Mouse (Mus musculus): ENCODE measurements around the gene Anapc11. TPM values are rescaled to one million over a fixed set of nuclear protein-coding genes. Genes with fewer than 3 reads are reported as not detected.
A peak's percentile ranks its signal among the peaks of the same experiment; 100 is the strongest.

The Anapc11 gene
- polyA plus RNA-seq, 1 experiment = 254 TPM

DNA sequence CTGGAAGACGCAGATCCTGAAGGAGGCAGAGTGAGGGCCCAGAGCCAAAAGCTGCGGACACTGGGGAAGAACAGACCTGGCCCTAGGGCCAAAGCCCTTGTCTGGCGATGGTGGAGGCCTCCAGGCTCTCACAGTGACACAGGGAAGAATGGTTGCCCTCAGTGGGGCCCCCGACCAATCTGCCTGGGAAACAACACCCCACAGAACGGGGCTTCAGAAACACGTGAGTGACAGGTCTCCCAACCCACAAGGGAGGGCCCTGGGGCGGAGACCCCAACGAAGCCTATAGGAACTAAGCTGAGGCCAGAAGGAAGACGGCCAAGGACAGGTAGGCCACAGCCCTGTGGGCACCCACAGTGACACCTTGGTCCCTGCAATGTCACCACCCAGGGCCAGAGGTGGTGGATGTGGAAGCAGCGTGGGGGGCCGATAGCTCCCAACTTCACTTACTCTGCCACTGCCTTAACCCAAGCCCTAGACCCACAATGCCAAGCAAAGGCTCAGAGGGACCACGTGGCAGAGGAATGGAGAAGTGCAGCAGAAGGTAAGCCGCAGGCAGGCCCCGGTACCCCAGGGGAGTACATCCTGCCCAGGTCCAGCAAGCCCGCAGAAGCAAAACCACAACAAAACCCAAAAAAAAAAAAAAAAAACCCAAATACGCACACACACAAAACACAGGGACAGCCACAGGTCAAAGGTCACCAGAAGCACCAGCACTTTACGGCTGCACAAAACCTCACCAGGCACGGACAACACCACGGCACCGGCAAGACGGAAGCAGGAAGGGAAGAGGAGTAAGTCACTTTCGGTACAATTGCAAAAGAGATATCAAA, 29.5 kb downstream of the Anapc11 start:
- Histone ChIP-seq H3K4me3 (ENCODE audit: insufficient read depth, poor library complexity, severe bottlenecking) (no peak overlapping the region), H3K36me3 (ENCODE audit: control insufficient read depth, insufficient read depth) (peaks cover 47% of the 10 kb centered on the region)
- TF ChIP-seq MAX (IDR thresholded peaks at IDR 0.05) (no peak), FOSL1 (IDR thresholded peaks at IDR 0.05; ENCODE audit: insufficient read depth, low read length, poor library complexity, severe bottlenecking) (no peak), CTCF (IDR thresholded peaks at IDR 0.05; ENCODE audit: control insufficient read depth, insufficient read depth, insufficient read length) (no peak), CEBPB (IDR thresholded peaks at IDR 0.05; ENCODE audit: low read depth) (no peak), MYOD1 (IDR thresholded peaks at IDR 0.05; ENCODE audit: control insufficient read depth, insufficient read length, low read depth) (no peak), USF1 (IDR thresholded peaks at IDR 0.05; ENCODE audit: low read depth) (no peak), MYOG (IDR thresholded peaks at IDR 0.05; ENCODE audit: control insufficient read depth, extremely low read depth, insufficient read length) (no peak)

DNA sequence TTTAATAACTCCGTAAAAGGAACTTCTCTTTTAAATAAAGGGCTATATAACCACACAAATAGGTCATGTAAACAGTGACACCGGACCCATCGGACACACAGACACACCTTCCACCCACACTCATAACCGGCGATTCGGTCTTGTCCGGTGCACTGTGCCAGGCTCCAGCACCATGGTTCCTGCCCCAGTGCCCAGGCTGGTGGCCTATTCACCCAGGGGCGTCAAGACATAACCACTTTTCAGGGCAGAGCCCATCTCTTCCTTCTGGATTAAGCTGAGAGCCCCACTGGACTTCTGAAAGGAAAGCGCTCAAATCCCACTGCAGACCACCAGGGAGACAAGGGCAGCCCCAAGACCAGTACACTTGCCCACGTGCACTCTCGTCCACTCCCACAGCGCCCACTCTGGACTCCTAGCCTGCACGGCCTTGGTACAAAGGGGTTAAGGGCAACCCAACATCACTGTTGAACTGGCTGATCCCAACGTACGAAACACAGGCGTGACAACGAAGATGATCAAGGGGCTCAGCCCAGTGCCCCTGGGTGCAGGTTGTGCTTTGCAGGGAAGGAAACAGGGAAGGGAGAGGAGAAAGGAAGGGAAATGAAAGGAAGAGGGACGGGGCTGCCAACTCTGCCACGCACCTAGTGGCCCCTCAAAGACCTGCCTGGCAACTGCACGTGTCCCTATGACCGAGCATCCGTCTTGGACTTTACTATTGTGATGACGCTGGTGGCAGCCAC, 30.6 kb downstream of the Anapc11 start:
- no peak for TF ChIP-seq MAX (IDR thresholded peaks at IDR 0.05)
- no peak for TF ChIP-seq MYOG (IDR thresholded peaks at IDR 0.05; ENCODE audit: control insufficient read depth, extremely low read depth, insufficient read length)
- no peak for TF ChIP-seq CEBPB (IDR thresholded peaks at IDR 0.05; ENCODE audit: low read depth)
- TF ChIP-seq USF1 (IDR thresholded peaks at IDR 0.05; ENCODE audit: low read depth) = no peak
- Histone ChIP-seq H3K27me3 (ENCODE audit: control insufficient read depth, insufficient read depth, insufficient read length) (no peaks in the 10 kb centered on the region), H3K79me3 (ENCODE audit: low read depth) (peaks cover 76% of the 10 kb centered on the region), H3K4me3 (ENCODE audit: insufficient read depth, poor library complexity, severe bottlenecking) (no peak overlapping the region), H3K79me2 (ENCODE audit: control insufficient read depth, insufficient read depth) (peaks cover 95% of the 10 kb centered on the region), H3K36me3 (ENCODE audit: control insufficient read depth, insufficient read depth) (peaks cover 36% of the 10 kb centered on the region), H3ac (ENCODE audit: control insufficient read depth, insufficient read length, low read depth) (no peak overlapping the region)

More for the DNA sequence above, 29.5 kb downstream of the Anapc11 start:
- no peak overlapping the region for H3ac ChIP-seq (ENCODE audit: control insufficient read depth, insufficient read length, low read depth)
- H3K79me2 ChIP-seq (ENCODE audit: control insufficient read depth, insufficient read depth) = peaks cover 100% of the 10 kb centered on the region
- peaks cover 83% of the 10 kb centered on the region for H3K79me3 ChIP-seq (ENCODE audit: low read depth)
- H3K27me3 ChIP-seq (ENCODE audit: control insufficient read depth, insufficient read depth, insufficient read length) = no peaks in the 10 kb centered on the region

DNA sequence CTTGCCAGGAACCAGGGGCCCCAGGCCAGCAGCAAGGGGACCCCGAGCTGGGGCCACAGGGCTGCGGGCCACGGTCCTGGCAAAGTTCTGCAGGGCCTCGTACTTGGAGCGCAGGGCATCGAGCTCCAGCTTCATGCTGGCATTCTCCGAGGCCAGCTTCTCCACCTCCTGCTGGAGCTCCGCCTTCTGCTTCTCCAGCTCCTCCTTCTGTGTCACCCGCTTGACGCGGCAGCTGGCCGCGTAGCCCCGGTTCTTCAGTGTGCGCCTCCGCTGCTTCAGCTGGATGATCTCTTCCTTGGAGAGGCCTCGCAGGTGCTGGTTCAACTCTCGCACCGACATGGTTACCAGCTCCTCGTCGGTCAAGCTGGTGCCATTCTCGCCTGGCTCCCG, 31.1 kb downstream of the Anapc11 start:
- Histone ChIP-seq H3K4me3 (ENCODE audit: insufficient read depth, poor library complexity, severe bottlenecking) (no peak overlapping the region), H3ac (ENCODE audit: control insufficient read depth, insufficient read length, low read depth) (no peak overlapping the region), H3K27me3 (ENCODE audit: control insufficient read depth, insufficient read depth, insufficient read length) (no peaks in the 10 kb centered on the region), H3K36me3 (ENCODE audit: control insufficient read depth, insufficient read depth) (peaks cover 35% of the 10 kb centered on the region), H3K79me2 (ENCODE audit: control insufficient read depth, insufficient read depth) (peaks cover 95% of the 10 kb centered on the region), H3K79me3 (ENCODE audit: low read depth) (peaks cover 75% of the 10 kb centered on the region)
- no peak for TF ChIP-seq CEBPB (IDR thresholded peaks at IDR 0.05; ENCODE audit: low read depth)
- no peak for TF ChIP-seq MYOG (IDR thresholded peaks at IDR 0.05; ENCODE audit: control insufficient read depth, extremely low read depth, insufficient read length)
- no peak for TF ChIP-seq FOSL1 (IDR thresholded peaks at IDR 0.05; ENCODE audit: insufficient read depth, low read length, poor library complexity, severe bottlenecking)
- no peak for TF ChIP-seq USF1 (IDR thresholded peaks at IDR 0.05; ENCODE audit: low read depth)
- no peak for TF ChIP-seq MAX (IDR thresholded peaks at IDR 0.05)
- TF ChIP-seq MYOD1 (IDR thresholded peaks at IDR 0.05; ENCODE audit: control insufficient read depth, insufficient read length, low read depth) = no peak
- TF ChIP-seq CTCF (IDR thresholded peaks at IDR 0.05; ENCODE audit: control insufficient read depth, insufficient read depth, insufficient read length) = no peak

DNA sequence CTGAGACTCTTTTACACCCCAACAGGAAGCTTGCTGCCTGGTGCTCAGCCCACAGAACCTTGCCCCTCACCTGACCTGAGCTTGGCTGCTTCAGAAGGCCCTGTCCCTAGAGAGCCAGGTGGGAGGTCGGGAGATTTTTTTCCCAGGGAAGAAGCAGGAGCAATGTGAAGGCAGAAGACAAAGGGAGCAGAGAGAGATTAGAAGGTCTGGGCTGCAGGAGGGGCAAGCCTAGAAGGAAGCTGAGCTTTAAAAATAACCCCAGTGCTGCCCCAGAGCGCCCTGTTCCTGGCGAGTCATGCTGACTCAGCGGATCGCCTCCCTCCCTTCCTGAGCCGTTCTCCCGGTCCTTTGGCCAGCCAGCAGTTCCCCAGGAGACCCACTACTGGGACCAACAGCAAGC, 31.7 kb downstream of the Anapc11 start:
- Histone ChIP-seq H3K4me3 (ENCODE audit: insufficient read depth, poor library complexity, severe bottlenecking) (peak overlapping the region; percentile 21), H3K27me3 (ENCODE audit: control insufficient read depth, insufficient read depth, insufficient read length) (no peaks in the 10 kb centered on the region), H3K36me3 (ENCODE audit: control insufficient read depth, insufficient read depth) (peaks cover 35% of the 10 kb centered on the region), H3K79me3 (ENCODE audit: low read depth) (peaks cover 78% of the 10 kb centered on the region), H3ac (ENCODE audit: control insufficient read depth, insufficient read length, low read depth) (peak overlapping the region; percentile 20), H3K79me2 (ENCODE audit: control insufficient read depth, insufficient read depth) (peaks cover 95% of the 10 kb centered on the region)
- TF ChIP-seq USF1 (IDR thresholded peaks at IDR 0.05; ENCODE audit: low read depth) (no peak), CTCF (IDR thresholded peaks at IDR 0.05; ENCODE audit: control insufficient read depth, insufficient read depth, insufficient read length) (no peak)

DNA sequence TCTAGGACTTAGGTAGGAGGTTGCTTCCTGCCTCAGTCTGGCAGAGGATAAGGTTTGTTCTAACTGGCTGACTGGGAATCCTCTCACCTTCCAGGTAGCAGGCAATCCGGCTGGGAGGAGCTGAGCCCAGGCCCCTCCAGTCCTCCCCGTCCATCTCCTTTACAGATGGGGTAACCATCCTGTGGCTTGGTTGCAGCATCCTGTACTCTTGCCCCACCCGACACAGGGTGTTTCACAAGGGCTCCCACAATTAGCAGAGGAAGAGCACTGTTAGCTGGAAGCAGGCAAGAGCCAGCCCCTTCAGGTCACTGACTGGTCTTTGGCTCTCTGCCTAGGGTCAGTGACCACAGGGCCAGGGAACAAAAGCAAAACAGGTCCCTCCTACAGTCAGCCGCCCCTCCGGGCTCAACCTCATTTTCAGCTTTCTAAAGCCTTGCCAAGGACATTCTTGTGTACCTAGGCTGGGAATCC, 32.2 kb downstream of the Anapc11 start:
- Histone ChIP-seq H3K79me2 (ENCODE audit: control insufficient read depth, insufficient read depth) (peaks cover 95% of the 10 kb centered on the region), H3K27me3 (ENCODE audit: control insufficient read depth, insufficient read depth, insufficient read length) (no peaks in the 10 kb centered on the region), H3K36me3 (ENCODE audit: control insufficient read depth, insufficient read depth) (peaks cover 35% of the 10 kb centered on the region), H3ac (ENCODE audit: control insufficient read depth, insufficient read length, low read depth) (peak overlapping the region; percentile 44), H3K79me3 (ENCODE audit: low read depth) (peaks cover 77% of the 10 kb centered on the region), H3K4me3 (ENCODE audit: insufficient read depth, poor library complexity, severe bottlenecking) (peak overlapping the region; percentile 21)
- TF ChIP-seq CTCF (IDR thresholded peaks at IDR 0.05; ENCODE audit: control insufficient read depth, insufficient read depth, insufficient read length) = no peak
- peak; percentile 56 for TF ChIP-seq CEBPB (IDR thresholded peaks at IDR 0.05; ENCODE audit: low read depth)
- TF ChIP-seq USF1 (IDR thresholded peaks at IDR 0.05; ENCODE audit: low read depth) = no peak
- TF ChIP-seq MAX (IDR thresholded peaks at IDR 0.05) = no peak
- TF ChIP-seq MYOG (IDR thresholded peaks at IDR 0.05; ENCODE audit: control insufficient read depth, extremely low read depth, insufficient read length) = no peak
- no peak for TF ChIP-seq FOSL1 (IDR thresholded peaks at IDR 0.05; ENCODE audit: insufficient read depth, low read length, poor library complexity, severe bottlenecking)
- TF ChIP-seq MYOD1 (IDR thresholded peaks at IDR 0.05; ENCODE audit: control insufficient read depth, insufficient read length, low read depth) = no peak

All from C2C12 (cell line).